Mouse (Mus musculus) kidney, adult 2 months (tissue): ENCODE results near the gene Dlst. TPM values are rescaled to one million over a fixed set of nuclear protein-coding genes. Genes with fewer than 3 reads are reported as not detected.

Experiments used
- DNase-seq: peaks from one replicate; pipeline ENCODE4 v3.0.0; 2021
- H3K27ac ChIP-seq: fragments of 200-500 bp; 2 replicates; pipeline ENCODE4 v1.5.1; 2012; ENCODE audit warnings: low read depth, low read length, control low read depth, inconsistent platforms; ENCODE audit not compliant: insufficient read depth
- H3K27me3 ChIP-seq: fragments of 200-500 bp; replicated peaks from 2 replicates; pipeline ENCODE4 v1.6.1; 2012; ENCODE audit warnings: mild to moderate bottlenecking, moderate library complexity, low read length, inconsistent platforms; ENCODE audit not compliant: control insufficient read depth, insufficient read depth
- H3K36me3 ChIP-seq: fragments of 200-500 bp; 2 replicates; pipeline ENCODE4 v1.6.1; 2012; ENCODE audit warnings: mild to moderate bottlenecking, moderate library complexity, low read length, inconsistent platforms; ENCODE audit not compliant: control insufficient read depth, insufficient read depth
- H3K4me1 ChIP-seq: fragments of 200-500 bp; 2 replicates; pipeline ENCODE4 v1.6.1; 2011; ENCODE audit warnings: low read length; ENCODE audit not compliant: control insufficient read depth, insufficient read depth
- H3K4me3 ChIP-seq: fragments of 200-500 bp; 2 replicates; pipeline ENCODE4 v1.5.1; 2011; ENCODE audit warnings: mild to moderate bottlenecking, low read depth, low read length, control low read depth; ENCODE audit not compliant: insufficient read depth
- CTCF ChIP-seq: fragments of 200-500 bp; conservative IDR thresholded peaks from 2 replicates; pipeline ENCODE4 v1.5.1; 2011; ENCODE audit warnings: low read depth, mild to moderate bottlenecking, control low read depth, low read length, moderate library complexity, mixed read lengths; ENCODE audit not compliant: insufficient read depth, insufficient read length
- POLR2A ChIP-seq: fragments of 200-500 bp; IDR thresholded peaks from one replicate; pipeline ENCODE4 v1.6.1; 2011; ENCODE audit warnings: low read depth, low read length, control low read depth
- WGBS: fragments of 180-500 bp; shearing (Covaris S2); methylation state at CpG from one replicate; pipeline ENCODE4 v1.1.7; 2018; 5-methylcytosine and 5-hydroxymethylcytosine counted together
- polyA plus RNA-seq: library from polyadenylated mRNA; depleted of rRNA; stranded (reverse); fragments of >200 nt; gene quantifications from 2 replicates; pipeline ENCODE4 v1.2.3, GENCODE M21; 2012

Gene Dlst
- polyA plus RNA-seq, 1 experiment = 312 TPM

DNA sequence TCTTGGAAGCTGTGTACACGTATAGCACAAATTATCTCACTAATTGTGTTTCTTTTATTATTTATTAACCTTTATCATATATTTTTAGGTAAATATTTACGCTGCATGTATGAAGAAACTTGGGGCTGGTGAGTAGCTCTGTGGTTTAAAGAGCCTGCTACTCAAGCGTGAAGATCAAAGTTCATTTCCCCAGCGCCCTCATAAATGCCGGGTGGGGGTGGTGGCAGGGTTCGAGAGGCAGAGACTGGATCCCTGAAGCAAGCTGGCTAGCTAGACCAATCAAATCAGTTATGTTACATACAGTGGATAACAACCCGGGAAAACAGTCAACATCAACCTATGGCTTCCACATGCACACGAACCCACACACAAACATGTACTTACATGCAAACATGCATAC, 7.5 kb upstream of the Dlst start:
- H3K27me3 ChIP-seq = no peaks in the 10 kb centered on the region
- WGBS = 52% methylated on average over 8 of the region's 8 CpGs

GRCm38 (mm10) chr12:85104789-85105188, 5.8 kb upstream of the Dlst start:
- Histone ChIP-seq H3K36me3 (no peaks in the 10 kb centered on the region), H3K27me3 (no peaks in the 10 kb centered on the region), H3K27ac (no peak overlapping the region), H3K4me3 (no peak overlapping the region), H3K4me1 (peaks cover 7% of the 10 kb centered on the region; the same call in 1 of the 2 replicates)
- TF ChIP-seq POLR2A = no peak
- no peak for TF ChIP-seq CTCF
- DNase-seq = peak; percentile 45
- 71% methylated on average over 8 of the region's 8 CpGs for WGBS

More for the DNA sequence above, 7.5 kb upstream of the Dlst start:
- peak; percentile 78 for DNase-seq
- Histone ChIP-seq H3K4me1 (peaks cover 6% of the 10 kb centered on the region; the same call in 1 of the 2 replicates), H3K27ac (no peak overlapping the region), H3K4me3 (no peak overlapping the region), H3K36me3 (no peaks in the 10 kb centered on the region)
- TF ChIP-seq POLR2A (no peak), CTCF (no peak)

- DNase-seq = no peak
- H3K27me3 ChIP-seq = no peaks in the 10 kb centered on the region
- 51% methylated on average over 8 of the region's 8 CpGs for WGBS
- no peak overlapping the region for H3K4me3 ChIP-seq
- no peak overlapping the region for H3K27ac ChIP-seq
- no peaks in the 10 kb centered on the region for H3K36me3 ChIP-seq
- TF ChIP-seq POLR2A (no peak), CTCF (no peak)
- peaks cover 9% of the 10 kb centered on the region; the same call in 1 of the 2 replicates for H3K4me1 ChIP-seq
These were observed 4.3 kb upstream of the Dlst start for GRCm38 (mm10) chr12:85106292-85106691.

- 52% methylated on average over 3 of the region's 3 CpGs for WGBS
- TF ChIP-seq POLR2A = no peak
- TF ChIP-seq CTCF = no peak
- peaks cover 22% of the 10 kb centered on the region; the same call in 1 of the 2 replicates for H3K4me1 ChIP-seq
- DNase-seq = no peak
- H3K4me3 ChIP-seq = no peak overlapping the region
- H3K36me3 ChIP-seq = no peaks in the 10 kb centered on the region
- no peak overlapping the region for H3K27ac ChIP-seq
- H3K27me3 ChIP-seq = no peaks in the 10 kb centered on the region
These were observed 2.0 kb upstream of the Dlst start for GRCm38 (mm10) chr12:85108643-85109042.

DNA sequence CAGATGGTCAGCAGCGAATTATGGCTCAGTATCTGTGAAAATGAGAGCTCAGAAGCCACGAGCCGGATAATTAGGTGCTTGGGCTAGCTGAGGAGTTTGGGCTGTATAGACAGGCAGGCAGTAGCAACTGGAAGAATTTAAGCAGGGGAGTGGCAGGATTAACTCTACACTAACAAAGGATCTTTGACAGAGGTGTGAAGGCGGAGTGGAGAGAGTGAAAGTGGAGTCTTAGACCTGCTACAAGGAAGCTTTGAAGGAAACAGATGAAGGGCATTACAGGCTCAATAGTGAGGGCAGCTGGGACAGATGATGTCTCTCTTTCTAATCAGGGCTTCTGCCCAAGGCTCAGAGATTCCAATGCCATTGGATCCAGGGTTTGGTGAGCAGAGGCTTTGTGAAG, 1.2 kb upstream of the Dlst start:
- TF ChIP-seq CTCF = no peak
- no peak for TF ChIP-seq POLR2A
- 84% methylated on average over 4 of the region's 4 CpGs for WGBS
- Histone ChIP-seq H3K27ac (no peak overlapping the region), H3K4me1 (peaks cover 26% of the 10 kb centered on the region; the same call in 1 of the 2 replicates), H3K27me3 (no peaks in the 10 kb centered on the region), H3K4me3 (no peak overlapping the region), H3K36me3 (no peaks in the 10 kb centered on the region)
- no peak for DNase-seq

DNA sequence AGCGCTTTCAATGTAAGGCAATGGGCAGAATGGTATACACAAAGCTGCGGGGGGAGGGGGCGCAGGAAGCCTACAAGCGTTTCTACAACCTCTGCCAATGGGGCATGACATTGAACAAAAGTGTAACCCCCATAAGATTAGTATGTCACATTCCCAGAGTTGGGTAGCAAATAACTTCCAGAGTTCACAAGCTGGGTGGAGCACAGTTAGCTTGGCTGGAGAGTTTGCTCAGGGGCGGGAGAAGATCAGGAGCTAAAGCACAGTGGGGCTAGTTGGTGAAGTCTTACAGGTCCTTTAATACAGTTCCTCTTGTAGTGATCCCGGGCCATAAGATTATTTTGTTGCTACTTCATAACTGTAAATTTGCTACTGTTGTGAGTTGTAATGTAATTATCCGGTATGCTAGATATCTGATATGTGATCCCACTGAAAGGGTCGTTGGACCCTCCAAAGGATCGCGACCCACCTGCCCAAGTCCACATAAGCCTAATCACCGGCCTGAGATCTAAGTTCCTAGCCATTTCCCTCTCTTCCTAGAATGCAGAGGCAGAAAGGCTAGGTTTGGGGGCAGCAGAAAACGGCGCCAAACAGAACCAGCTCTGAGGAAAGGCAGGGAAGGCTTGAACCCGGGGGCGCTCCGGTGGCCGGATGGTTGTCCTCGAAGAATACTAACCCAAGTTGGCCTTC, 479 bp upstream of the Dlst start:
- Histone ChIP-seq H3K4me1 (peaks cover 26% of the 10 kb centered on the region; the same call in 1 of the 2 replicates), H3K36me3 (no peaks in the 10 kb centered on the region), H3K4me3 (peak overlapping the region; percentile 90), H3K27me3 (no peaks in the 10 kb centered on the region), H3K27ac (peak overlapping the region; percentile 87)
- 12% methylated on average over 18 of the region's 18 CpGs for WGBS
- no peak for DNase-seq
- TF ChIP-seq CTCF = no peak
- TF ChIP-seq POLR2A = no peak

- Histone ChIP-seq H3K4me3 (peak overlapping the region; percentile 30; the same call in 1 of the 2 replicates), H3K27me3 (no peaks in the 10 kb centered on the region), H3K4me1 (peaks cover 26% of the 10 kb centered on the region; the same call in 1 of the 2 replicates), H3K27ac (peak overlapping the region; percentile 83), H3K36me3 (no peaks in the 10 kb centered on the region; the same call in 1 of the 2 replicates)
- TF ChIP-seq CTCF (no peak), POLR2A (no peak)
- WGBS = 31% methylated on average over 7 of the region's 7 CpGs
- DNase-seq = peak; percentile 61
These were observed 2.1 kb downstream of the Dlst start for GRCm38 (mm10) chr12:85112550-85113251.
